18 mouse cellular contexts compared by ENCODE assay signal in the genomic region with DNA sequence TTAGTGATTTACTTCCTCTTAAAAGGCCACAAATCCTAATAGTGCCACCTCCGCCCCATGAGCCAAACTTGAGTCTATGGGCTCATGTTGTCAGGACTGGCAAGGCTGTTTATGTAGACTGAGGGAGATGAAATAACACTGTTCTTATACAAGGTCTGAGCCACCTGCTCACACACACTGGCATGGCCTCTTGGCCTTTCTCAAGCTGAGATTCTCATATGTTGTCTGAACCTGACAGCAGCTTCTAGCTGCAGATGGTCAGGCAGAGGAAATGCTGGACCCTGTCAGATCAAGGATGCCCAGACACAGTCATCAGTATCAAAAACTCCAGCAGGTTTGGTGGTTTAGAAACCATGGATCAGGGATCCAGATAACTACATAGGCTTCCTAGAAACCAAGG.
DNase-seq lines count a peak whose midpoint lies in the region; ATAC-seq and TF ChIP-seq lines count a peak whose summit lies in the region.
"Had no signal": no experiment of that assay in that cellular context is flagged by ENCODE, and none has a peak within 500 bp of the region (broad histone marks: within the 10 kb centered on the region; RNA-seq: fewer than 3 reads in every experiment).

No protein-coding gene starts in this region.

- H3K27me3 ChIP-seq in cerebellum, adult 2 months (ENCODE audit: control insufficient read depth, insufficient read depth, low read length): no peaks in the 10 kb centered on the region
- H3K27me3 ChIP-seq in midbrain, embryonic 10.5 days (ENCODE audit: low read depth, poor library complexity, severe bottlenecking): no peaks in the 10 kb centered on the region
- no peaks in the 10 kb centered on the region for H3K27me3 ChIP-seq in midbrain, embryonic 13.5 days
- no peaks in the 10 kb centered on the region for H3K27me3 ChIP-seq in intestine, embryonic 15.5 days (replicated peaks)
- H3K27me3 ChIP-seq: embryonic facial prominence, embryonic 12.5 days; forebrain, embryonic 13.5 days; forebrain, embryonic 15.5 days had no signal

- H3K9ac ChIP-seq in midbrain, embryonic 13.5 days (replicated peaks): no peak overlapping the region
- H3K9ac ChIP-seq in intestine, embryonic 15.5 days: no peak overlapping the region
- H3K9ac ChIP-seq: embryonic facial prominence, embryonic 12.5 days; forebrain, embryonic 13.5 days; forebrain, embryonic 15.5 days; forebrain, postnatal 0 days had no signal

- ATAC-seq in midbrain, embryonic 13.5 days: no peak
- ATAC-seq in intestine, embryonic 15.5 days: no peak
- ATAC-seq: forebrain, embryonic 13.5 days; forebrain, embryonic 15.5 days; forebrain, postnatal 0 days had no signal

- H3K4me2 ChIP-seq in midbrain, embryonic 13.5 days (replicated peaks): no peak overlapping the region
- no peak overlapping the region for H3K4me2 ChIP-seq in intestine, embryonic 15.5 days (replicated peaks)
- H3K4me2 ChIP-seq: embryonic facial prominence, embryonic 12.5 days; forebrain, embryonic 13.5 days; forebrain, embryonic 15.5 days had no signal

- H3K27ac ChIP-seq in cerebellum, adult 2 months (ENCODE audit: insufficient read depth, low read length): peak overlapping the region; percentile 66
- H3K27ac ChIP-seq in midbrain, embryonic 10.5 days (replicated peaks): no peak overlapping the region
- H3K27ac ChIP-seq in midbrain, embryonic 13.5 days: no peak overlapping the region
- no peak overlapping the region for H3K27ac ChIP-seq in intestine, embryonic 15.5 days
- H3K27ac ChIP-seq: embryonic facial prominence, embryonic 10.5 days; embryonic facial prominence, embryonic 12.5 days; forebrain, embryonic 13.5 days; forebrain, embryonic 15.5 days had no signal

- no peak for TF ChIP-seq POLR2A in cerebellum, adult 2 months (IDR thresholded peaks at IDR 0.05; ENCODE audit: borderline replicate concordance, insufficient read depth, low read length)

- no peak overlapping the region for H3K4me3 ChIP-seq in cerebellum, adult 2 months (replicated peaks; ENCODE audit: insufficient read depth, low read depth, low read length)
- H3K4me3 ChIP-seq in midbrain, embryonic 10.5 days: no peak overlapping the region
- no peak overlapping the region for H3K4me3 ChIP-seq in midbrain, embryonic 13.5 days (replicated peaks)
- H3K4me3 ChIP-seq in intestine, embryonic 15.5 days (replicated peaks): no peak overlapping the region
- H3K4me3 ChIP-seq: embryonic facial prominence, embryonic 10.5 days; embryonic facial prominence, embryonic 12.5 days; forebrain, embryonic 13.5 days; forebrain, embryonic 15.5 days had no signal

- H3K4me1 ChIP-seq in cerebellum, adult 2 months (ENCODE audit: control insufficient read depth, insufficient read depth, low read length): peaks cover 29% of the 10 kb centered on the region; the same call in 1 of the 2 replicates
- peaks cover 7% of the 10 kb centered on the region for H3K4me1 ChIP-seq in midbrain, embryonic 10.5 days
- peaks cover 10% of the 10 kb centered on the region for H3K4me1 ChIP-seq in midbrain, embryonic 13.5 days (replicated peaks)
- no peaks in the 10 kb centered on the region for H3K4me1 ChIP-seq in intestine, embryonic 15.5 days (replicated peaks)
- H3K4me1 ChIP-seq: embryonic facial prominence, embryonic 12.5 days; forebrain, embryonic 13.5 days had no signal

- no peaks in the 10 kb centered on the region for H3K9me3 ChIP-seq in midbrain, embryonic 10.5 days (replicated peaks)
- H3K9me3 ChIP-seq in midbrain, embryonic 13.5 days: no peaks in the 10 kb centered on the region
- no peaks in the 10 kb centered on the region for H3K9me3 ChIP-seq in intestine, embryonic 15.5 days
- H3K9me3 ChIP-seq: embryonic facial prominence, embryonic 10.5 days; embryonic facial prominence, embryonic 12.5 days; forebrain, embryonic 13.5 days; forebrain, embryonic 15.5 days had no signal

- no peak for TF ChIP-seq CTCF in cerebellum, adult 2 months (IDR thresholded peaks at IDR 0.05; ENCODE audit: borderline replicate concordance, insufficient read depth, low read depth, low read length)

- DNase-seq in cerebellum, adult 2 months: peak; percentile 22 to 48
- DNase-seq in cerebellum, adult 18-20 months: no peak
- DNase-seq in cerebellum, adult 9-11 months: peak; percentile 46
- no peak for DNase-seq in cerebellum, adult 8-10 months
- peak; percentile 4 for DNase-seq in midbrain, embryonic 10.5 days (ENCODE audit: low spot score)
- DNase-seq: adrenal gland, adult 2 months; adrenal gland, postnatal 10 days; adrenal gland, postnatal 25 days; cerebellum, adult 11 months; cerebellum, postnatal 14 days; cerebellum, postnatal 36 days; forebrain, postnatal 0 days had no signal

- no peaks in the 10 kb centered on the region for H3K36me3 ChIP-seq in midbrain, embryonic 10.5 days
- no peaks in the 10 kb centered on the region for H3K36me3 ChIP-seq in midbrain, embryonic 13.5 days
- H3K36me3 ChIP-seq in intestine, embryonic 15.5 days: no peaks in the 10 kb centered on the region
- H3K36me3 ChIP-seq: embryonic facial prominence, embryonic 10.5 days; embryonic facial prominence, embryonic 12.5 days; forebrain, embryonic 15.5 days had no signal

- WGBS in cerebellum, adult 2 months: 74% methylated on average over 1 of the region's 1 CpGs
- 90% methylated on average over 1 of the region's 1 CpGs for WGBS in midbrain, embryonic 10.5 days
- 96% methylated on average over 1 of the region's 1 CpGs for WGBS in midbrain, embryonic 13.5 days
- WGBS in intestine, embryonic 15.5 days: 86% methylated on average over 1 of the region's 1 CpGs

Comparison
In these comparisons a context has a peak if more than half of its experiments do, and no peak if none do; other contexts are left out.
1. DNase-seq: peak in cerebellum, adult 2 months (2 of 2), cerebellum, adult 9-11 months (single experiment) and midbrain, embryonic 10.5 days (single experiment); none in cerebellum, adult 18-20 months (0 of 2) and cerebellum, adult 8-10 months (single experiment).